Mouse (Mus musculus): ENCODE results near the gene Dagla.

Dagla gene

DNA sequence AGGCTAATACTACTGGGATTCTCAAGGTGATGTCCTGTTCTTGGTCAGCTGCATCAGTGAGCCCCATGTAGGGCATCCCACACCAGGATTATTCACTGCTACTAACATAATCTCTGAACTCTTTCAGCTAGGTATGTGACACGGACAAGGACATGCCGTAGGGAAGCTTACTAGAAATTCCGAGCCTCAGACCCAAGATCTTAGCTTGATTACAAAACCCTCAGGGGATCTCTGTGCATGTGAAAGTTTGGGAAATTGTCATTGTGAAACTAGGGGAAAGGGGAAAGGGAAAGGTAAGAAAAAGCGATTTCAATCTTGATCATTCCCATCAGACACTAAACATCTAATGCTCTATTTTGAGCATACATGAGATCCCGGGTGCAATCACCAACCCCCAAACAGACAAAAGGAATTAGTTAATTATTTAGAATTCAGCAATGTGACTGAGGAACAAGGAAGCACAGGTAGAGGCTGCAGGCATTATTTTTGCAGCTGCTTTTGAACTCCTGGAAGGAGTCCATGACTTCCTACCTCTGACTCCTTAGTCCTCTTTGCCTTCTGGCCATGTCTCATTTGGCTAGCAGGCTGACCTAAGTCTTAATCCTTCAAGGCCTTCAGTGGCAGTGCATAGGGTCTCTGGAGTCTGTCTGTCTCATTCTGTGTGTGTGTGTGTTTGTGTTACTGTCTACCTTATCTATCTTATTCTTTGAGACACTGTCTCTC is 2.0 kb upstream of the Dagla start:
- no peak for DNase-seq

- no peak for DNase-seq
Measured at GRCm38 (mm10) chr19:10305640-10306039, 963 bp upstream of the Dagla start.

GRCm38 (mm10) chr19:10304395-10304794 is 282 bp downstream of the Dagla start:
- no peak for DNase-seq

- no peak for DNase-seq
Measured at GRCm38 (mm10) chr19:10302852-10303251, 1.8 kb downstream of the Dagla start.

DNA sequence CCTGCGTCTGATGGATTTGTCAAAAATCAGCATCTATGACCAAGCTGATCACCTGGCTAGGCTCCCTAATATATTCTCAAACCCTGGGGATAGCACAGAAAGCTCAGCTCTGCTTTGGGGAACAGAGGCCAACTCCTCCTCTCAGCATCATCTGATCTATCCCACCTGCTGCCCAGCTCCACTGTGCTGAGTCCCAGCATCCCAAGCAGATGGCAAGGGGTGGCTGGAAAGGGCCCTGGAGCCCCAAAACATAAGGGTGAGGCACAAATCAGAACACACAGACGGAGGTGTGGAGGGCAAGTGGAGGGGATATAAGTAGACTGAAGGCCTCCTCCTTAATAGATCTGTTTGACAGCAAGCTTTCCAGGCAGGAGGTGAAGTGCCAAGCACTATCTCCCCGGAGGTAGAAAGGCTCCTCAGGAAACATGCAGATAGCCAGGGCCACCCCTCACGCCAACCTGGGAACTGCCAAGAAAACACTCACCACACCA is 2.8 kb downstream of the Dagla start:
- DNase-seq, result no peak

GRCm38 (mm10) chr19:10301263-10301662 is 3.4 kb downstream of the Dagla start:
- DNase-seq, result no peak

GRCm38 (mm10) chr19:10300809-10301208 is 3.9 kb downstream of the Dagla start:
- DNase-seq, result no peak

- no peak for DNase-seq
Measured at GRCm38 (mm10) chr19:10298268-10298667, 6.4 kb downstream of the Dagla start.

DNA sequence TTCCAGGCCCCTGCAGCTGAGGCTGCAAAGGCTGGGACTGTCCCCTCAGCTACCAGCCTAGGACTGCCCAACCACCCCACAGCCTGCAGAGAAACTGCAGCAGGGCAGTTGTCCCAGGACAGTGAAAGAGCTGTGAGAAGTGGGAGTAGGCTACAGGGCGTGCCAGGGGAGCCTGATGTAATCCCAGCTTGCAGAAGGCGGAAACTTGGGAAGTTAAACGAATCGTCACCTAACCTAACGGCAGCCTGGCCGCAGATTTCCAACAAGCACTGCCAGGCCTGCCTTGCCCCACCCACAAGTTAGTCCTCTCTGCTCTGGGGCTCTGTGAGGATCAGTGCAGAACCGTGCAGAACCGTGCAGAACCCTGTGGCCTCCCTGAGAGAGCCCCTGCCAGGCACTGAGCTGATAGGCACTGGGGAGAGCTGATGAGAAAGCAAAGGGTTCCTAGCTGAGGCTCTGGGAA is 7.6 kb downstream of the Dagla start:
- DNase-seq, result no peak

DNA sequence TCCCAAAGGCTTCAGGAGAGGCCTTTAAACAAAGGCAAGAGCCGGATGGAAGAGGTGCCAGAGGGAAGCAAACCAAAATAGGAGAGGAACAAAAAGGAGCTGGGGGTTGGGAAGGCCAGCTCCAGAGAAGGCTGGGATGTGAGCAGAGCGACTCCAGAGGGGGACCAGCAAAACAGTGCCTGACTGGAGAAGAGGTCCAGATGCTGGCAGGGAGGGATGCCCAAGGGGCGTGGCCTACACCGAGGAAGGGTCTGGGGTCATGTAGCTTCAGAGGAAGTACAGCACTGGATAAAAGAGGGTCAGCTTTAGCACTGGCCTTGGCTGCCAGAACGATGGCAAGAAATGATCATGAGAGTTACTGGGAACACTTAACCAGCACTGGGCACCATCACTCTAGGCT is 8.4 kb downstream of the Dagla start:
- no peak for DNase-seq

DNA sequence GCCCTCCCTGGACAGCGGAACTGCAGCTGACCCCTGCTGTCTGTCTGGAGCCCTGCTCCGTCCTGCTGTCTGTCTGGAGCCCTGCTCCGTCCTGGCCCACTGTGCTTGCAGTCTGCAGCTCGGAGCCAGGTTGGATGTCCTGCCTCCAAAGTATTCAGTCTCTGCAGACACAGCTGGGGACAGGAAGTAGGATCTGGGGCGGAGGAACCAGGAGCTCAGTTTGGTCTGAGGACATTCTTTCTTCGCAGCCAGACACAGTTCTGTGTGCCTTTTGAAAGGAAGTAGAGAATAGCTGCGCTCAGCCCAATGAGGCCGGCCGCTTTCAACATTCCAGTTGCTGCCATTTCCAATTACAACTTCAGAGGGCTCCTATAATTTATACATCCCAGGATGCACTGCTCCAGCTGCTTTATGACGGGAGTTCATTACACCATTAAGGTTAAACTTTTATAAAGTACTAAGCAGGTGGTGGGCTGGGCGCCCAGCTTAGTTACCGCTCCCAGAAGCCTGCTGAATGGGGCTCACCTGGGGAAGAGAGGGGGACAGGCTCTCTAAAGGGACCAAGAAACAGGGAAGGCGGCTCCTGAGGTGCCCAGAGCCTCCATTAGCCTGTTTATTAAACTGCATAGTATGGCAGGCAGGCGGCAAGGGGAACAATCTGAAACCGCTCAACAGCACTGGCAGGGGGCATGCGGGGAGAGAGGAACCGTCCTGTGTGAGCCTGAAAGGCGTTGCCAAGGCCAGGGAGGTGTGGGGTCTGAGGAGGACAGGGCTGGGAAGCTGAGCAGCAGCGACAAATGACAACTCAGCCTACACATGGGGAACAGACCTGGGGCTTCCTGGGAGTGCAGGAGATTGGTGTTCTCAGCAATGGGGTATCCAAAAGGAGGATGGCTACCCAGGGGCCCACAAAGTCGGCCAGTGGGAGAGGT is 9.8 kb downstream of the Dagla start:
- DNase-seq, result peak; percentile 61

DNA sequence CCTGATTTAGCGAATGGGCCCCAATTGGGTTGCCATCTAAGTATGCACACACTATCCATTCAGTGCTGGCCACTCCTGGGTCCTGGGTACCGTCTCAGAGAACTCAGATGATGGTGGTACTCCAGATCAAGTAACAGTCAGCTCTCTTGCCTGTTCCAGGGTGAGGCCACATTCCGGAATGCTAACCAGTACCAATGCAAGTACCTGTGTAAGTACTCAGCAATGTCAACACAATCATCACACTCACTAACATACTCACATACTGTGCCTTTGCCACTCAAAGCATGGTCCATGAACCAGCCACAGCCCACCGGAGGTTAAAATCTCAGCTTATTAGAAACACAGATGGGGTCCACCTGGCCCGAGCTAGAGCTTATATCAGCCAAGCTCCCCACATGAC is 10.7 kb downstream of the Dagla start:
- DNase-seq, result no peak

- DNase-seq, result no peak
Measured at GRCm38 (mm10) chr19:10291896-10292490, 12.7 kb downstream of the Dagla start.

GRCm38 (mm10) chr19:10290153-10290945 is 14.3 kb downstream of the Dagla start:
- DNase-seq, result no peak

GRCm38 (mm10) chr19:10289609-10290150 is 15.0 kb downstream of the Dagla start:
- no peak for DNase-seq

GRCm38 (mm10) chr19:10288125-10289040 is 16.3 kb downstream of the Dagla start:
- no peak for DNase-seq

DNA sequence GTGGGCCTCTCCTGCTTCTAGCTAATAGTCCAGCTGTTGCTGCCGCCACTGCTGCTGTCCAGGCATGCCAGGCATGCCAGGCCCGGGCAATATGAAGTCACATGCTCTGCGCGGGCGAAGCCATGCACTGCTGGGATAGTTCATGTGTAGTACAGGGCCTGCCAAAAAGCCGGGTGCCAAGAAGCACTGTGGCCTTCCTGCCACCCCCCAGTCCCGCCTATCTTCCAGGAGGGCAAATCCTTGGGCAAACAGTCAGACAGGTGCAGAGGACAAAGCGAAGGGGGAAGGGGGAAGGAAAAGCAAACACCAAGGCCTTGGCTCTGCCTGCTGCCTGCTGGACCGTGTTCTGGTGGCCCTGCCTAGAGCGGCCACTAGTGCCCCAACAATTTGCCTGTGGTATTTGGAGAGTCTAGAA is 18.2 kb downstream of the Dagla start:
- DNase-seq, result peak; percentile 47

DNA sequence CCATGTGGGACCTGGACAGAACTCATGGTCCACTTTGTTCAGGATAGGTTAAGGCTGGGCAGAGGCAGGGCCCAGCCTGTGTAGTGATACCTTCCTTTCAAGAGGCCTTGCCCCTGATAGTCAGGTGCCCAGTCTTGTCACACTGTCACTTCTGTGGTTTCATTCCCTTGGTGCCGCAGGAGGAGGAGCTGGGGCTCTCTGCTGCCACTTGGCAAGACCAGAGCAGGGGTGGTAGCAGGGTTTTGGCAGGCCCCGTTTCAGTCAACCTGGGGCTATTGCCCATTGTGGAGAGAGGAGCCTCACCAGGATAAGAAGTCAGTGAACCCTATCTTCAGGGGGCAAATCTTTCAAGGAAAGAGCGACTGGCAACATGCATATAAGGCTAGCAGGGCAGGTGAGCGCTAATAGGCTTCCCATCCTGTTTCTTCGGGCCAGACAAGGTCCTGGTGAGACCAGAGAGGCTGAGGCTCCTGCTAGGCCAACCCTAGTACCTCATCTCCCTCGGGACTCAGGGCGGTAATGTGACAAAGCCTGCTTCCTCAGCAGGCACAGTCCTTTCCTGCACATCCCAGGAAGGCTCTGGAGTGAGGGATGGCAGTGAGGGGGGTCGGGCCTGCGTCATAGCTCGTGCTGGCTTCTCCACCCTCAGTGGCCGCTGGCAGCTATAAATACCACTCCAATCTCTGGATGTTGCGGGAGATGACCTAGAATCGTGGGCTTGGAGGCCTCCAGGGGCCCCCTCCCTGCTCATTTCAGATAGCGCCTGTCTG is 23.7 kb downstream of the Dagla start:
- no peak for DNase-seq

GRCm38 (mm10) chr19:10279668-10280067 is 25.0 kb downstream of the Dagla start:
- no peak for DNase-seq

DNA sequence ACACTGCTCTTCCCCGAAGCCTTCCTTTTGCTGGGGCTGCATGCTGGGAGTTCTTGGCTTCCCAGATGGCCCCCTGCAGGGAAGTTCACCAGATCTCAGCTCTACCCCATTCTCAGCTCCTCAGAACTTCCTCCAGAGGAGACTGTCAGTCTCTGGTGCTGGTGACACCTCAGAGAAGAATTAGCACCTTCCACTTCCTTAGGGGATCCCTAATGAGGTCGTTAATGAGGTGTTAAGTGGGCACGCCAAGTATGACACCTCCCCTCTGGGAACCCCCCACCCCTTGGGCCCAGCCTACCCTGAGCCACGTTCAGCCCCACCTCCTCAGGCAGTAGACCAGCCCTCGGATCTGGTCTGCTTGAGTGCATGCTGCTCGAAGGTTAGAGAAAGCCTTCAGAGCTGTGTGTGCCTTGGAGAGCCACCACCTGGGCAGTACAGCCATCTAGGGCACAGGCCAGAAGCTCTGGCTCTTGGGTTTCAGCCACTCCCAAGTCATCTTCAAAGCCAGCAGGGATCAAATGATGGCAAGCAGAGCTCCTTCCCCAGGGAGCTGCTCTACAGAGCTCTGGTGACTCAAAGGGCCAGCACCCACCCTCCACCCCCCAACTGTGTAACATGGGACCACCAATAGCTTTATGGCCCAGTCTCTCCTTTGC is 25.9 kb downstream of the Dagla start:
- no peak for DNase-seq

Data from kidney, adult 11 months (tissue).